Mouse (Mus musculus) neural tube, embryonic 11.5 days (tissue): ENCODE results near the gene Ccdc71. TPM values are rescaled to one million over a fixed set of nuclear protein-coding genes. Genes with fewer than 3 reads are reported as not detected.
A peak's percentile ranks its signal among the peaks of the same experiment; 100 is the strongest.

Experiments used
- ATAC-seq: fragments of 200-750 bp; cut with Nextera tagmentation; 2 replicates; pipeline ENCODE4 v1.8.0; 2017; ENCODE audit warnings: moderate number of reproducible peaks, mild to moderate bottlenecking, moderate TSS enrichment, moderate library complexity; ENCODE audit not compliant: insufficient read depth, low FRiP score, low TSS enrichment
- DNase-seq: peaks from one replicate; pipeline ENCODE4 v3.0.0-alpha.2; 2015; ENCODE audit warnings: low spot score
- H3K27ac ChIP-seq: fragments of 300-500 bp; sonication (generic); 2 replicates; pipeline ENCODE4 v1.5.1; 2014; ENCODE audit warnings: low read depth, mild to moderate bottlenecking, low read length
- H3K27me3 ChIP-seq: fragments of 300-500 bp; sonication (generic); 2 replicates; pipeline ENCODE4 v1.6.1; 2014; ENCODE audit warnings: mild to moderate bottlenecking, low read length, mixed read lengths; ENCODE audit not compliant: control insufficient read depth, insufficient read depth
- H3K36me3 ChIP-seq: fragments of 300-500 bp; sonication (generic); 2 replicates; pipeline ENCODE4 v1.6.1; 2014; ENCODE audit warnings: mild to moderate bottlenecking, low read length, moderate library complexity, mixed read lengths; ENCODE audit not compliant: control insufficient read depth, insufficient read depth
- H3K4me1 ChIP-seq: fragments of 300-500 bp; sonication (generic); 2 replicates; pipeline ENCODE4 v1.6.1; 2014; ENCODE audit warnings: low read length, mixed read lengths; ENCODE audit not compliant: control insufficient read depth, insufficient read depth
- H3K4me2 ChIP-seq: fragments of 300-500 bp; sonication (generic); 2 replicates; pipeline ENCODE4 v1.6.1; 2014; ENCODE audit warnings: low read depth, mild to moderate bottlenecking, moderate library complexity
- H3K4me3 ChIP-seq: fragments of 300-500 bp; sonication (generic); 2 replicates; pipeline ENCODE4 v1.5.1; 2014; ENCODE audit warnings: low read depth, low read length
- H3K9ac ChIP-seq: fragments of 300-500 bp; sonication (generic); 2 replicates; pipeline ENCODE4 v1.6.1; 2014; ENCODE audit warnings: mild to moderate bottlenecking, low read length
- H3K9me3 ChIP-seq: fragments of 300-500 bp; sonication (generic); 2 replicates; pipeline ENCODE4 v1.6.1; 2016; ENCODE audit warnings: low read length; ENCODE audit not compliant: control insufficient read depth
- WGBS: fragments of 180-500 bp; shearing (Covaris S2); extraction: QIAGEN DNeasy Blood & Tissue Kit; methylation state at CpG from one replicate; pipeline ENCODE4 v1.1.7; 2014; 5-methylcytosine and 5-hydroxymethylcytosine counted together
- polyA plus RNA-seq: library from polyadenylated mRNA; unstranded; fragments of >200 nt; fragmentation: Nextera tagmentation; extraction: Ambion mirVana; gene quantifications from 2 replicates; pipeline ENCODE4 v1.2.1, GENCODE M21; 2014

The Ccdc71 gene
- polyA plus RNA-seq, 1 experiment from 2014 or later, result 58.2 TPM

DNA sequence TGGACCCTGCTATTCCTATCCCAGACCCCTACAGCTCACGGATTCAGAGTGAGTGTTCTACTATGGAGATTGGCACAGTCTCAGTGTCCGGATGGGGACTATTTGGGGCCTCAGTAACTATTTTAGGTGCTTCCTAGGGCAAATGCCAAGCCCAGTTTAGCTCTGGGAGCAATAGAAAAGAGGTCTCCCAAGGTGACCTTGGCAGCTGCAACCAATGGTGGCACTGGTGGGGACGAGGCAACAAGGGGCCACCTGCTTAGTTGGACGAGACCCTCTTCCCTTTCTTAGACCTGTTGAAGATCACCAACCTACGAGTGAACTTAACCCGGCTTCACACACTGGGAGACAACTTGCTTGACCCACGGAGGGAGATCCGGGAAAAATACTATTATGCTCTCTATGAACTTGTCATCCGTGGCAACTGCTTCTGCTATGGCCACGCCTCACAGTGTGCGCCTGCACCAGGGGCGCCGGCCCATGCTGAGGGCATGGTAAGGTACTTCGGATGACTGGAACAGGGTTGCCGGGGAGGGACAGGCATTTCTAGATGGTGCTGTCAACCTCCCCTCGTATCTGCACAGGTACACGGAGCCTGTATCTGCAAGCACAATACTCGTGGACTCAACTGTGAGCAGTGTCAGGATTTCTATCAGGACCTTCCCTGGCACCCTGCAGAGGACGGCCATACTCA is 21.3 kb downstream of the Ccdc71 start:
- Histone ChIP-seq H3K4me2 (no peak overlapping the region), H3K4me3 (no peak overlapping the region), H3K36me3 (peaks cover 5% of the 10 kb centered on the region), H3K4me1 (peaks cover 5% of the 10 kb centered on the region), H3K27me3 (no peaks in the 10 kb centered on the region), H3K9me3 (no peaks in the 10 kb centered on the region), H3K9ac (no peak overlapping the region), H3K27ac (no peak overlapping the region)
- no peak for DNase-seq
- 92% methylated on average over 19 of the region's 19 CpGs for WGBS
- no peak for ATAC-seq

DNA sequence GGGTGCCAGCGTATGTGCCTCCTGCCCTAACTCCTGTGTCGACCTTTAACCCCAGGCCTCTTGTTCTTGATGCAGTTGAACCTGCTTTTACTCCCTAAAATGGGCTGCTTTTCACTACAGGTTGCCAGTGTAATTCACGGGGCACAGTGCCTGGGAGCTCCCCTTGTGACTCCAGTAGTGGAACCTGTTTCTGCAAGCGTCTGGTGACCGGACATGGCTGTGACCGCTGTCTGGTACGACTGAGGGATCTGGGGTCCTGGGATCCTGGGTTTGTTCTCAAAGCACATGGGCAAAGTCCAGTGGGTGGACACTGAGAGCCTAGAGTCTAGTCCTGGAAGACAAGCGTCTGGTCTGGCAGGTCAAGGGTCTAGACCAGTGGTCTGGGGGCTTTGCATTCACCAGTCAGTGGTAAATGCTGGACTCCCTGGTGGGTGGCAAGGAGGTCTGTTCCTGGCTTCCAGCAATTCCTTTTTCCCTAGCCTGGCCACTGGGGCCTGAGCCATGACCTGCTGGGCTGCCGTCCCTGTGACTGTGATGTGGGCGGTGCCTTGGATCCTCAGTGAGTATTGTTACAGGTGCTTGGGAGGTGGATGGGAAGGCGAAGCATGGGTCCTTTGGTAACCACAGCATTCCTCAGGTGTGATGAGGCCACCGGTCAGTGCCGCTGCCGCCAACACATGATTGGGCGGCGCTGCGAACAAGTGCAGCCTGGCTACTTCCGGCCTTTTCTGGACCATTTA is 22.9 kb downstream of the Ccdc71 start:
- Histone ChIP-seq H3K9ac (no peak overlapping the region; the same call in 1 of the 2 replicates), H3K4me1 (peaks cover 5% of the 10 kb centered on the region), H3K36me3 (peaks cover 5% of the 10 kb centered on the region), H3K9me3 (no peaks in the 10 kb centered on the region), H3K4me3 (no peak overlapping the region), H3K27ac (no peak overlapping the region), H3K27me3 (no peaks in the 10 kb centered on the region), H3K4me2 (no peak overlapping the region)
- ATAC-seq (no peak), DNase-seq (no peak)
- WGBS, result 95% methylated on average over 18 of the region's 18 CpGs

DNA sequence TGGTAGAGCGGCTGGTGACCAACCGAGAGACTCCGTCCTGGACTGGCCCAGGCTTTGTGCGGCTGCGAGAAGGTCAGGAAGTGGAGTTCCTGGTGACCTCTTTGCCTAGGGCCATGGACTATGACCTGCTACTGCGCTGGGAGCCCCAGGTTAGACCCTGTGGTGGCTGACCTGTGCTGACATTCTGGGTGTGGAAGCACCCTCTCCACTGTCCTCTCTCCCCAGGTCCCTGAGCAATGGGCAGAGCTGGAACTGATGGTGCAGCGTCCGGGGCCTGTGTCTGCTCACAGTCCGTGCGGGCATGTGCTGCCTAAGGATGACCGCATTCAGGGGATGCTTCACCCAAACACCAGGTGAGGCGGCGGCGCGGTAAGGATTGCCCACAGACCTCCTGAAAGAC is 23.7 kb downstream of the Ccdc71 start:
- Histone ChIP-seq H3K9me3 (no peaks in the 10 kb centered on the region), H3K4me2 (no peak overlapping the region), H3K4me1 (peaks cover 5% of the 10 kb centered on the region), H3K27me3 (no peaks in the 10 kb centered on the region), H3K27ac (no peak overlapping the region), H3K36me3 (peaks cover 7% of the 10 kb centered on the region), H3K9ac (no peak overlapping the region), H3K4me3 (no peak overlapping the region)
- ATAC-seq (no peak), DNase-seq (no peak)
- WGBS, result 92% methylated on average over 15 of the region's 15 CpGs

DNA sequence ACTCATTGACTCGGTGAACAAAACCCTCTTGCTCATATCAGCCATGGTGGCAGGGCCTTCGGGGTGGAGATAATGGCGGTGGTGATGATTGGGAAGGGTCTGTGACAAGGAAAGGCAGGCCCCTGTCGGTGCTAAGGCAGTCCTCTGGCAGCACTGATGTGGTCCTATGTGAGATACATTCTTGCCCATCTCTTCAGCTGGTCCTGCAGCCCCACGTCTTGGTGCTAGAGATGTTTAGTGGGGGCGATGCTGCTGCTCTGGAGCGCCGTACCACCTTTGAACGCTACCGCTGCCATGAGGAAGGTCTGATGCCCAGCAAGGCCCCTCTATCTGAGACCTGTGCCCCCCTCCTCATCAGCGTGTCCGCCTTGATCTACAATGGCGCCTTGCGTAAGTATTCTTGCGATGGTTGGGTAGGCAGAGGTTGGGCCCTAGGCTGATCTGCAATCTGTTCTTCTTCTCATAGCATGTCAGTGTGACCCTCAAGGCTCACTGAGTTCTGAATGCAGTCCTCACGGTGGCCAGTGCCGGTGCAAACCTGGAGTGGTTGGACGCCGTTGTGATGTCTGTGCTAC is 25.1 kb downstream of the Ccdc71 start:
- no peak overlapping the region for H3K9ac ChIP-seq
- 91% methylated on average over 19 of the region's 19 CpGs for WGBS
- DNase-seq (no peak), ATAC-seq (no peak)
- H3K4me2 ChIP-seq, result no peak overlapping the region
- H3K36me3 ChIP-seq, result peaks cover 10% of the 10 kb centered on the region
- H3K4me3 ChIP-seq, result no peak overlapping the region
- H3K27me3 ChIP-seq, result no peaks in the 10 kb centered on the region
- no peak overlapping the region for H3K27ac ChIP-seq
- no peaks in the 10 kb centered on the region for H3K4me1 ChIP-seq
- no peaks in the 10 kb centered on the region for H3K9me3 ChIP-seq

DNA sequence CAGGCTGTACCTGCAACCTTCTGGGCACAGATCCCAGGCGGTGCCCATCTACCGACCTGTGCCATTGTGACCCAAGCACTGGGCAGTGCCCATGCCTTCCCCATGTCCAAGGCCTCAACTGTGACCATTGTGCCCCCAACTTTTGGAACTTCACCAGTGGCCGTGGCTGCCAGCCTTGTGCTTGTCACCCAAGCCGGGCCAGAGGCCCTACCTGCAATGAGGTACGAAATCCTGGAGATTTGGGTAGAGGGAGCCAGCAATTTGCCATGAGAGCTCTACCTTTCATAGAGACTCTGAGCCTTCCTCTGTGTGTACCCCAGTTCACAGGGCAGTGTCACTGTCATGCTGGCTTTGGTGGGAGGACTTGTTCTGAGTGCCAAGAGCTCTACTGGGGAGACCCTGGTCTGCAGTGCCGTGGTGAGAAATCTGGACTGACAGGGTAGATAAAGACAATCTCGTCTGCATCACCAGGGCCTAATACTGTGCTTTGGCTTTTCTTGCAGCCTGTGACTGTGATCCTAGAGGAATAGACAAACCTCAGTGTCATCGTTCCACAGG is 26.7 kb downstream of the Ccdc71 start:
- 95% methylated on average over 8 of the region's 8 CpGs for WGBS
- Histone ChIP-seq H3K9me3 (no peaks in the 10 kb centered on the region), H3K27me3 (no peaks in the 10 kb centered on the region), H3K4me2 (no peak overlapping the region), H3K36me3 (peaks cover 10% of the 10 kb centered on the region), H3K4me1 (peaks cover 5% of the 10 kb centered on the region), H3K27ac (no peak overlapping the region), H3K9ac (no peak overlapping the region; the same call in 1 of the 2 replicates), H3K4me3 (no peak overlapping the region)
- DNase-seq, result no peak
- no peak for ATAC-seq

DNA sequence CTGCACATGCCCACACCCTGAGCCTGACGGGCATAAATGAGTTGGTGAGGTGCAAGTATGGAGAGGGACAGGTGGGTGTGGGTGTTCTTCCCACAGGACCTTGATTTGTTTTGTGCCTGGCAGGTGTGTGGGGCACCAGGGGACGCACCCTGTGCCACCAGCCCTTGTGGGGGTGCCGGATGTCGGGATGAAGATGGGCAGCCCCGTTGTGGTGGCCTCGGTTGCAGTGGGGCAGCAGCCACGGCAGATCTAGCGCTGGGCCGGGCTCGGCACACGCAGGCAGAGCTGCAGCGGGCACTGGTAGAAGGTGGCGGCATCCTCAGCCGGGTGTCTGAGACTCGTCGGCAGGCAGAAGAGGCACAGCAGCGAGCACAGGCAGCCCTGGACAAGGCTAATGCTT is 28.1 kb downstream of the Ccdc71 start:
- Histone ChIP-seq H3K27me3 (no peaks in the 10 kb centered on the region), H3K4me1 (peaks cover 5% of the 10 kb centered on the region), H3K27ac (no peak overlapping the region), H3K9ac (no peak overlapping the region), H3K9me3 (no peaks in the 10 kb centered on the region), H3K4me3 (no peak overlapping the region), H3K36me3 (peaks cover 20% of the 10 kb centered on the region), H3K4me2 (no peak overlapping the region)
- DNase-seq, result no peak
- 98% methylated on average over 17 of the region's 17 CpGs for whole genome bisulfite sequencing
- ATAC-seq, result no peak

DNA sequence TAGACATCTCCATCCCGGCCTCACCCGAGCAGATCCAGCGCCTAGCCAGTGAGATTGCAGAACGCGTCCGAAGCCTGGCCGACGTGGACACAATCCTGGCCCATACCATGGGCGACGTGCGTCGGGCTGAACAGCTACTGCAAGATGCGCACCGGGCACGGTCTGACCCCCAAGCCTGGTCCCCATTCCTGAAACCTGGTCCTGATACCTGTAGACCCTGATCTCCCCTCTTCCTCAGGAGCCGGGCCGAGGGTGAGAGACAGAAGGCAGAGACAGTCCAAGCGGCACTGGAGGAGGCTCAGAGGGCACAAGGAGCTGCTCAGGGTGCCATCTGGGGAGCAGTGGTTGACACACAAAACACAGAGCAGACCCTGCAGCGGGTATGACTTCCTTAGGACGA is 28.9 kb downstream of the Ccdc71 start:
- peak overlapping the region; percentile 9; the same call in 1 of the 2 replicates for H3K9ac ChIP-seq
- no peak overlapping the region for H3K4me2 ChIP-seq
- 94% methylated on average over 20 of the region's 20 CpGs for WGBS
- H3K36me3 ChIP-seq, result peaks cover 27% of the 10 kb centered on the region
- 0 out of 2 replicates have a peak overlapping the region, but pooled peaks have one; percentile 8 for H3K27ac ChIP-seq
- no peak for DNase-seq
- H3K4me1 ChIP-seq, result peaks cover 5% of the 10 kb centered on the region
- no peak overlapping the region for H3K4me3 ChIP-seq
- no peak for ATAC-seq
- no peaks in the 10 kb centered on the region for H3K27me3 ChIP-seq
- no peaks in the 10 kb centered on the region for H3K9me3 ChIP-seq

DNA sequence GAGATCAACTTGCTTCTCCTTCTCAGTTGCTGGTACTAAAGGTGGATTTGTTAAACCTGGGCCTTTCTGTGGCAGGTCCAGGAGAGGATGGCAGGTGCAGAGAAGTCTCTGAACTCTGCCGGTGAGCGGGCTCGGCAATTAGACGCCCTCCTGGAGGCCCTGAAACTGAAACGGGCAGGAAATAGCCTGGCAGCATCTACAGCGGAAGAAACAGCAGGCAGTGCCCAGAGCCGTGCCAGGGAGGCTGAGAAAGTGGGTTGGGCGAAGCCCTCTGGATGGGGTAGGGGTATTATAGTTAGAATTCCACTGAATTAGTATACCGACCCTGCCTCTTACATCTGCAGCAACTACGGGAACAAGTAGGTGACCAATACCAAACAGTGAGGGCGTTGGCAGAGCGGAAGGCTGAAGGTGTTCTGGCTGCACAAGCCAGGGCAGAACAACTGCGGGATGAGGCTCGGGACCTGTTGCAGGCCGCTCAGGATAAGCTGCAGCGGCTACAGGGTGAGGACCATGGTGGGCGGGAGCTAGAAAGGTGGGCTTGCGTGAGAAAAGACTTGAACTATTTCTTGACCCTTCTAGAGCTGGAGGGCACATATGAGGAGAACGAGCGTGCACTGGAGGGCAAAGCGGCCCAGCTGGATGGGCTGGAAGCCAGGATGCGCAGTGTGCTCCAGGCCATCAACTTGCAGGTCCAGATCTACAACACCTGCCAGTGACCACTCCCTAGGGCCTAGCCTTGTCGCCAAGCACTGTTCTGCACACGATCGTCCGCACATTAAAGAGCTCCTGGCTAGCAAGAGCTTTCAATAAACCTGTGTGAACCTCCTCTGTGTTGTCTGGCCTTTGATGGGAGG is 29.6 kb downstream of the Ccdc71 start:
- ATAC-seq (peak; percentile 32), DNase-seq (no peak)
- no peaks in the 10 kb centered on the region for H3K9me3 ChIP-seq
- WGBS, result 73% methylated on average over 26 of the region's 26 CpGs
- peaks cover 5% of the 10 kb centered on the region for H3K4me1 ChIP-seq
- peak overlapping the region; percentile 87 for H3K9ac ChIP-seq
- H3K27ac ChIP-seq, result peak overlapping the region; percentile 77
- peak overlapping the region; percentile 86 for H3K4me3 ChIP-seq
- peak overlapping the region; percentile 93 for H3K4me2 ChIP-seq
- H3K36me3 ChIP-seq, result peaks cover 34% of the 10 kb centered on the region
- no peaks in the 10 kb centered on the region for H3K27me3 ChIP-seq
